Mouse (Mus musculus) hindbrain, embryonic 14.5 days (tissue): ENCODE data around the gene Dgkb. TPM values are rescaled to one million over a fixed set of nuclear protein-coding genes. Genes with fewer than 3 reads are reported as not detected.

Experiments
- ATAC-seq: fragments of 200-750 bp; cut with Nextera tagmentation; 2 replicates; pipeline ENCODE4 v1.8.0; 2017; ENCODE audit warnings: moderate number of reproducible peaks, mild to moderate bottlenecking, moderate TSS enrichment, moderate library complexity; ENCODE audit not compliant: low FRiP score
- DNase-seq: peaks from one replicate; pipeline ENCODE4 v3.0.0-alpha.2; 2015; ENCODE audit warnings: low spot score
- H3K27ac ChIP-seq: fragments of 300-500 bp; sonication (generic); 2 replicates; pipeline ENCODE4 v1.5.1; 2014; ENCODE audit warnings: mild to moderate bottlenecking, moderate library complexity
- H3K27me3 ChIP-seq: fragments of 300-500 bp; sonication (generic); 2 replicates; pipeline ENCODE4 v1.6.1; 2014; ENCODE audit warnings: mild to moderate bottlenecking, low read length, mixed read lengths; ENCODE audit not compliant: control insufficient read depth, insufficient read depth
- H3K36me3 ChIP-seq: fragments of 300-500 bp; sonication (generic); replicated peaks from 2 replicates; pipeline ENCODE4 v1.6.1; 2014; ENCODE audit not compliant: control insufficient read depth, insufficient read depth
- H3K4me1 ChIP-seq: fragments of 300-500 bp; sonication (generic); replicated peaks from 2 replicates; pipeline ENCODE4 v1.6.1; 2014; ENCODE audit warnings: antibody characterized with exemption, low read length, mixed read lengths; ENCODE audit not compliant: control insufficient read depth, insufficient read depth
- H3K4me2 ChIP-seq: fragments of 300-500 bp; sonication (generic); replicated peaks from 2 replicates; pipeline ENCODE4 v1.6.1; 2014; ENCODE audit warnings: mild to moderate bottlenecking, moderate library complexity
- H3K4me3 ChIP-seq: fragments of 300-500 bp; sonication (generic); replicated peaks from 2 replicates; pipeline ENCODE4 v1.5.1; 2014; ENCODE audit warnings: mild to moderate bottlenecking, low read length
- H3K9ac ChIP-seq: fragments of 300-500 bp; sonication (generic); 2 replicates; pipeline ENCODE4 v1.6.1; 2014
- H3K9me3 ChIP-seq: fragments of 300-500 bp; sonication (generic); 2 replicates; pipeline ENCODE4 v1.6.1; 2016; ENCODE audit warnings: low read length; ENCODE audit not compliant: control insufficient read depth
- WGBS: fragments of 180-500 bp; shearing (Covaris S2); extraction: QIAGEN DNeasy Blood & Tissue Kit; methylation state at CpG from one replicate; pipeline ENCODE4 v1.1.7; 2014; 5-methylcytosine and 5-hydroxymethylcytosine counted together
- polyA plus RNA-seq: library from polyadenylated mRNA; unstranded; fragments of >200 nt; fragmentation: Nextera tagmentation; extraction: Ambion mirVana; gene quantifications from 2 replicates; pipeline ENCODE4 v1.2.1, GENCODE M21; 2014

Gene Dgkb
- 6.7 and 7.5 TPM in 2 replicates for polyA plus RNA-seq

DNA sequence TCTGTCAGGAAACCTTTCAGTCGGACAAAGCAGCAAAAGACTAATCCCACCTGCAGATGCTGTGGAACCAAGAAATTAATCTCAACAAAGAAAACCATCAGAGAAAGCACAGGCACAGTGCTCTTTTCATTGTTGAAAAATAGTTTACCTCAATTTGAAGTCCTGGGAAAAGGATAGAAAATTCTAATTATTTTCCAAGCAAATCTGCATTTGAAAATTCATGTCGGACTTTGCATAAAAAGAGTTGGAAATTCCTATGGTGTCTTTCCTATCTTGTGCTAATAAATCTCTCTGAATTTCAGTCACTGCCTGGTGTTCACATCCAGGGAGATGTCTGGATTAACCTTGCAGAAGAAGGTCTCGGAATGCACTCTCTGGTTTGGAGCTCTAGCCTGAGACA, at the start of gene Dgkb:
Gene Dgkb (plus strand): TSS at position 301 of the 400 bp plus-strand sequence.
- H3K4me1 ChIP-seq: no peaks in the 10 kb centered on the region
- no peak for ATAC-seq
- WGBS: 72% methylated on average over 3 of the region's 3 CpGs
- H3K4me3 ChIP-seq: no peak within 1 kb of the TSS
- H3K27me3 ChIP-seq: no peaks in the 10 kb centered on the region
- no peak for DNase-seq
- no peaks in the 10 kb centered on the region for H3K36me3 ChIP-seq
- H3K4me2 ChIP-seq: no peak within 1 kb of the TSS
- H3K27ac ChIP-seq: no peak within 1 kb of the TSS
- H3K9ac ChIP-seq: no peak within 1 kb of the TSS
- no peaks in the 10 kb centered on the region for H3K9me3 ChIP-seq

DNA sequence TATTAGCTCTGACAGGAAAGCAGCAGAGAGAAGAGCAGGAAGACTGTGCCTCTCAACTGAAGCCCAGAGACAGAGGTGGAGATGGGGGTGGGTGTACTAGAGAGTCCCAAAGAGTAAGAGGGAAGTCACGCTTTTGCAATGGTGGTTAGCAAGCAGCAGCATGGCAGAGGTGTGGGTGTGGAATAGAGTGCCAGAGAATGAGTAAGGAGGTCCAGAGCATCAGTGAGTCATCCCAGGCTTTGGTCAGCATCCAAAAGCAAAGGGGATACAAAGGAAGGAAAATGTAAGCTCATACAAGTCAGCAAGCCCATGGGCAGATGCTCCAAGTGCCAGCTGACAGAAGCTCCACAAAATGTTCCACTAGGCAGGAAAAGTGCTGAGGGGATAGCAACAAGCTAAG, 47.7 kb upstream of the Dgkb start:
- no peak overlapping the region for H3K4me3 ChIP-seq
- ATAC-seq (no peak), DNase-seq (no peak)
- H3K9ac ChIP-seq: no peak overlapping the region
- no peak overlapping the region for H3K4me2 ChIP-seq
- no peaks in the 10 kb centered on the region for H3K9me3 ChIP-seq
- peaks cover 5% of the 10 kb centered on the region for H3K4me1 ChIP-seq
- WGBS: 90% methylated on average over 1 of the region's 1 CpGs
- H3K36me3 ChIP-seq: no peaks in the 10 kb centered on the region
- no peak overlapping the region for H3K27ac ChIP-seq
- no peaks in the 10 kb centered on the region for H3K27me3 ChIP-seq

DNA sequence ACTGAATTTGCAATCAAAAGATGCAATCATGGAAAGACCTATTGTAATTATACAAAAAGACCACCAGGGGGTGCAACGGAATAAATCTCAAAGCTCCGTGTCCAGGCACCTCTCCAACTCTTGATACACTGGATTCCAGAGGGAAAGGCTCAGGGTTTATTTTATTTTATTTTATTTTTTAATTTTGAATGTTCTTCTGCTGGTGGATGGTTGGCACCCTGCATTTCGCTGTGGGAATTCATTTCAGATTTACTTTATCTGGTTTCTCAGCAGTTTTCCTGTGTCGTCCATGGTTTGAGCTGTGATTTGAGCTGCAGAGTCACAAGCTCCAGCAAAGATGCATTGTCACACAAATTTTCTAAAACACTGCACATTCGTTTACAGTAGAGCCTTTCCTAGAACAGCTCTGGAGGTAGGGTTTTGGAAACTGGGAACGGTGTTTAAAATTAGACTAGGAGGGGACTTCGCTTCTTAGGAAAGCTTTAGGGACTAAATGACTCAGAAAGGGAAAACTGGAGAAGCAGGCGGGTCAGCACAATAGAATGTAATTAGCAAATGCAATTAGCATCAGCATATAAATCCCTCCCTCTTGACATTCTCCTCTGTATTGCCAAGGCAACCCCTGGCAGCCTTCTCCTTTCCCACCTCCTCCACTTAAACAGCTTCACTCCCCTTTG, 43.7 kb upstream of the Dgkb start:
- DNase-seq: peak; percentile 85
- WGBS: 8% methylated on average over 8 of the region's 8 CpGs
- Histone ChIP-seq H3K4me2 (peak overlapping the region; percentile 47), H3K27me3 (no peaks in the 10 kb centered on the region), H3K4me1 (peaks cover 5% of the 10 kb centered on the region), H3K4me3 (peak overlapping the region; percentile 20), H3K27ac (peak overlapping the region; percentile 70), H3K36me3 (no peaks in the 10 kb centered on the region), H3K9ac (peak overlapping the region; percentile 26; the same call in 1 of the 2 replicates), H3K9me3 (no peaks in the 10 kb centered on the region)
- ATAC-seq: peak; percentile 93

GRCm38 (mm10) chr12:37774591-37774990, 42.9 kb upstream of the Dgkb start:
- H3K9me3 ChIP-seq: no peaks in the 10 kb centered on the region
- ATAC-seq: no peak

DNA sequence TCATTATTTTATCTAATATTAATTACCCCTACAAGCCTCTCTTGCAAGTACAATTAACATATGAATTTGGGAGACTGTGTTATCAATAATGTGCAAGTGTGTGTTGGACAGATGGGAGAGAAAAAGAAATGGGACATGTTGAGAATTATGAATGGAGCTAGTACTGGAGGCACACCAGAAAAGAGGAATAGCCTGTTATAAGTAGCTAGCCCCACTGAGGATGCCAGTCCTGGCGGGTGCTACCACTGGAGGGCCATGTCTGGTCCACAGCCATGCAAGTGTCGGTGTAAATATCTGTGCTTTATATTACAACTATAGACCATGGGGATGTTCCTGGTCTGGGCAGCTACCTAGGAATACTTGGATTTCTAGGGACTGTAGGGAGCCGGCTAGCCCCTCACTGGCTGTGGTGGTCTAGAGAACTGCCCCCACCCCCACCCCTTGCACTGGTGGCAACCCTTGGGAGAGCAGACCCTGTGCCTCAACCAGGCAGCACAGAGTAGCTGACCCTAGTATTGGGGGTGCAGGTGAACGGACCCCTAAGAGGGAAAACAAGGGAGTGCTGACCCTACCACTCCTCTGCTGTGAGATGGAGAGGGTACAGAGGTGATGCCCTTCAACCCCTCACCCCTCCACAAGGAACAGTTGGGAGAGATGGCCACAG, 21.1 kb upstream of the Dgkb start:
- DNase-seq (no peak), ATAC-seq (peak; percentile 34; the same call in 1 of the 2 replicates)
- WGBS: 82% methylated on average over 4 of the region's 4 CpGs

More at GRCm38 (mm10) chr12:37774591-37774990, 42.9 kb upstream of the Dgkb start:
- no peak for DNase-seq
- H3K4me1 ChIP-seq: peaks cover 5% of the 10 kb centered on the region
- no peaks in the 10 kb centered on the region for H3K27me3 ChIP-seq
- no peak overlapping the region for H3K4me3 ChIP-seq
- H3K9ac ChIP-seq: no peak overlapping the region
- H3K36me3 ChIP-seq: no peaks in the 10 kb centered on the region
- no peak overlapping the region for H3K27ac ChIP-seq
- WGBS: 38% methylated on average over 2 of the region's 2 CpGs
- H3K4me2 ChIP-seq: no peak overlapping the region

GRCm38 (mm10) chr12:37814122-37814521, 3.4 kb upstream of the Dgkb start:
- Histone ChIP-seq H3K4me2 (no peak overlapping the region), H3K9me3 (no peaks in the 10 kb centered on the region), H3K36me3 (no peaks in the 10 kb centered on the region), H3K4me3 (no peak overlapping the region), H3K4me1 (no peaks in the 10 kb centered on the region), H3K9ac (no peak overlapping the region), H3K27me3 (no peaks in the 10 kb centered on the region), H3K27ac (no peak overlapping the region)
- WGBS: 88% methylated on average over 3 of the region's 3 CpGs
- ATAC-seq (no peak), DNase-seq (no peak)

More for the DNA sequence above, 21.1 kb upstream of the Dgkb start:
- no peaks in the 10 kb centered on the region for H3K36me3 ChIP-seq
- H3K4me3 ChIP-seq: no peak overlapping the region
- H3K4me1 ChIP-seq: no peaks in the 10 kb centered on the region
- no peak overlapping the region for H3K4me2 ChIP-seq
- H3K9ac ChIP-seq: no peak overlapping the region
- no peaks in the 10 kb centered on the region for H3K27me3 ChIP-seq
- H3K27ac ChIP-seq: no peak overlapping the region
- H3K9me3 ChIP-seq: no peaks in the 10 kb centered on the region

DNA sequence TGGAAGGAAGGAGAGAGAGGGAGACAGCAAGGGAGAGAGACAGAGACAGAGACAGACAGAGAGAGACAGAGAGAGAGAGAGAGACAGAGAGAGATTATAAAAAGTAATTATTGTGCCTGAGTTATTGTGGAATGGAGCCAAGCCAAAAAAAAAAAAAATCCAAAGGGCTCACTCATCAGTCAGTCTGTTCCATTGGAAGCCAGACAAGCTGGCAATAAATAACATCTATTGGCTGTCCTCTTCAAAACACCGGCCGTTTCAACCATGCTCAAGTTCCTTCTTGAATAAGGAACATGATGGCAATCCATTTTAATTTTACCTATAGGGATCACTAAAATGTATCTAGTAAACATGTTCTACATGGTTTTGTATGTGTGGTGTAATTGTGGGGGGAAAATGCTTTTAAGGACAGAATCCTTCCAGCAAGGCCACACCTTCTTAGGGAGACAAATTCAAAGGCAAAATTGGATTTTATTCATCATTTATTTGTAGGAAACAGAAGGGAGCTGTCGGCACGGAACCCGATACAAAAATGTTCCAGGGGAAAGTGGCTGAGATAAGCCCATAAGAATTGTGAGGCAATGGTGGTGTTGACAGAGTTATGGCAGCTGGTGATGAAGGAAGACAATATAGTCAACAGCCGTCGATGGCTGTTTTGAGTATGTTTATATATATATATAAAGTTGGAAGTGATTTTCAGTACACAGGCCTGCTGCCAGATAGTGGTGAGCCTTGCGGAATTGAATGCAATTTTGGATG, 3.7 kb downstream of the Dgkb start:
- WGBS: 93% methylated on average over 8 of the region's 8 CpGs
- ATAC-seq (no peak), DNase-seq (no peak)
- no peaks in the 10 kb centered on the region for H3K9me3 ChIP-seq
- no peak overlapping the region for H3K4me2 ChIP-seq
- no peak overlapping the region for H3K9ac ChIP-seq
- no peak overlapping the region for H3K4me3 ChIP-seq
- no peaks in the 10 kb centered on the region for H3K27me3 ChIP-seq
- no peak overlapping the region for H3K27ac ChIP-seq
- no peaks in the 10 kb centered on the region for H3K36me3 ChIP-seq
- no peaks in the 10 kb centered on the region for H3K4me1 ChIP-seq

GRCm38 (mm10) chr12:37880042-37881017, 62.8 kb downstream of the Dgkb start:
- Histone ChIP-seq H3K36me3 (no peaks in the 10 kb centered on the region), H3K9ac (peak overlapping the region; percentile 54), H3K9me3 (no peaks in the 10 kb centered on the region), H3K4me1 (peaks cover 6% of the 10 kb centered on the region), H3K27me3 (no peaks in the 10 kb centered on the region), H3K27ac (peak overlapping the region; percentile 66), H3K4me2 (peak overlapping the region; percentile 96), H3K4me3 (peak overlapping the region; percentile 44)
- DNase-seq: peak; percentile 58
- under 1% methylated on average over 26 of the region's 26 CpGs for WGBS
- ATAC-seq: peak; percentile 85
